Mouse (Mus musculus) liver, adult 2 months (tissue): ENCODE data around the gene Man2b2.

ENCODE experiments used
- CTCF ChIP-seq: fragments of 200-500 bp; IDR thresholded peaks from 2 replicates; pipeline ENCODE4 v1.5.1; 2011; ENCODE audit warnings: low read depth, low read length, control low read depth
- POLR2A ChIP-seq: fragments of 200-500 bp; IDR thresholded peaks from 2 replicates; pipeline ENCODE4 v1.6.1; 2011; ENCODE audit warnings: low read length, control low read depth; ENCODE audit not compliant: insufficient read depth; ENCODE audit errors: extremely low read depth

DNA sequence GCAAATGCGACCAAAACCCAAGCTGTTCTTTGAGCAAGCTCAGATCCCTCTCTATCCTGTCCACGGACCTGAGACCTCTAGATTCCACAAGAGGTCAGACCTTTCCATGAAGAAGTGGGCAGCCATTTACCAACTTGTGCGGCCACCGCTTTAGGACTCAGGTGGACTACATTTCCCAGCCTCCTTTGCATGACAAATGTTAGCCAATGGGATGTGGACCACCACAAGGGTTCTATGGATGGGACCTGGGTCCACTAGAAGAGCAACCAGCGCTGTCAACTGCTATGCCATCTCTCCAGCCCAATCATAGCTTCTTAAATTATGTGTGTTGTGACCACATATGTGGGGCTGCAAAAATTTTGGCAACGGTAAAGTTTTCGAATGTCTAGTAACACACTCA is 819 bp upstream of the Man2b2 start:
- no peak for TF ChIP-seq POLR2A
- no peak for TF ChIP-seq CTCF
